Mouse (Mus musculus) brain, embryonic 14.5 days (tissue): Measurements from ENCODE around the gene Fzd2. TPM values are rescaled to one million over a fixed set of nuclear protein-coding genes. Genes with fewer than 3 reads are reported as not detected.

Experiments used
- DNase-seq: peaks from one replicate; pipeline ENCODE4 v3.0.0-alpha.2; 2011; ENCODE audit warnings: low read depth
- CTCF ChIP-seq: fragments of 200-500 bp; IDR thresholded peaks from 2 replicates; pipeline ENCODE4 v1.5.1; 2012; ENCODE audit warnings: inconsistent platforms, mild to moderate bottlenecking, moderate library complexity, borderline replicate concordance; ENCODE audit not compliant: insufficient read depth, insufficient read length; ENCODE audit errors: extremely low read depth
- POLR2A ChIP-seq: fragments of 200-500 bp; IDR thresholded peaks from 2 replicates; pipeline ENCODE4 v1.6.1; 2012; ENCODE audit warnings: mild to moderate bottlenecking, inconsistent platforms, borderline replicate concordance; ENCODE audit not compliant: poor library complexity, insufficient read depth, insufficient read length, severe bottlenecking; ENCODE audit errors: extremely low read depth
- polyA plus RNA-seq: library from polyadenylated mRNA; depleted of rRNA; stranded (reverse); fragments of >200 nt; gene quantifications from 2 replicates; pipeline ENCODE4 v1.2.3, GENCODE M21; 2012

Fzd2 gene
- polyA plus RNA-seq, 1 experiment, result 35.6 TPM

- TF ChIP-seq POLR2A (no peak), CTCF (no peak)
- peak; percentile 42 for DNase-seq
Measured at GRCm38 (mm10) chr11:102607686-102608548, 3.7 kb downstream of the Fzd2 start.

GRCm38 (mm10) chr11:102608691-102609090 lies 4.5 kb downstream of the Fzd2 start:
- TF ChIP-seq CTCF (no peak), POLR2A (no peak)
- no peak for DNase-seq

GRCm38 (mm10) chr11:102609483-102609882 lies 5.3 kb downstream of the Fzd2 start:
- no peak for DNase-seq
- TF ChIP-seq CTCF (no peak), POLR2A (no peak)

- TF ChIP-seq POLR2A (no peak), CTCF (no peak)
- DNase-seq, result no peak
Measured at GRCm38 (mm10) chr11:102610260-102610659, 6.1 kb downstream of the Fzd2 start.

- TF ChIP-seq CTCF, result no peak
- TF ChIP-seq POLR2A, result no peak
- DNase-seq, result peak; percentile 68
Measured at GRCm38 (mm10) chr11:102610675-102611316, 6.6 kb downstream of the Fzd2 start.

GRCm38 (mm10) chr11:102611317-102611705 lies 7.1 kb downstream of the Fzd2 start:
- no peak for TF ChIP-seq POLR2A
- TF ChIP-seq CTCF, result no peak
- no peak for DNase-seq

- TF ChIP-seq POLR2A (no peak), CTCF (0 out of 2 replicates have a peak, but pooled peaks have one; percentile 11)
- DNase-seq, result no peak
Measured at GRCm38 (mm10) chr11:102619449-102619848, 15.3 kb downstream of the Fzd2 start.

GRCm38 (mm10) chr11:102623876-102624789 lies 19.9 kb downstream of the Fzd2 start:
- peak; percentile 72 for DNase-seq
- TF ChIP-seq CTCF (no peak), POLR2A (no peak)

- peak; percentile 85 for DNase-seq
- TF ChIP-seq POLR2A, result no peak
- no peak for TF ChIP-seq CTCF
Measured at GRCm38 (mm10) chr11:102624888-102625407, 20.8 kb downstream of the Fzd2 start.

- DNase-seq, result no peak
- TF ChIP-seq POLR2A, result no peak
- TF ChIP-seq CTCF, result no peak
Measured at GRCm38 (mm10) chr11:102627171-102627931, 23.2 kb downstream of the Fzd2 start.

GRCm38 (mm10) chr11:102628529-102628928 lies 24.3 kb downstream of the Fzd2 start:
- TF ChIP-seq CTCF (no peak), POLR2A (no peak)
- no peak for DNase-seq
